Mouse (Mus musculus): ENCODE data around the gene Blm. TPM values are rescaled to one million over a fixed set of nuclear protein-coding genes. Genes with fewer than 3 reads are reported as not detected.

The Blm gene
- polyA plus RNA-seq, 1 experiment: 0.98 TPM

DNA sequence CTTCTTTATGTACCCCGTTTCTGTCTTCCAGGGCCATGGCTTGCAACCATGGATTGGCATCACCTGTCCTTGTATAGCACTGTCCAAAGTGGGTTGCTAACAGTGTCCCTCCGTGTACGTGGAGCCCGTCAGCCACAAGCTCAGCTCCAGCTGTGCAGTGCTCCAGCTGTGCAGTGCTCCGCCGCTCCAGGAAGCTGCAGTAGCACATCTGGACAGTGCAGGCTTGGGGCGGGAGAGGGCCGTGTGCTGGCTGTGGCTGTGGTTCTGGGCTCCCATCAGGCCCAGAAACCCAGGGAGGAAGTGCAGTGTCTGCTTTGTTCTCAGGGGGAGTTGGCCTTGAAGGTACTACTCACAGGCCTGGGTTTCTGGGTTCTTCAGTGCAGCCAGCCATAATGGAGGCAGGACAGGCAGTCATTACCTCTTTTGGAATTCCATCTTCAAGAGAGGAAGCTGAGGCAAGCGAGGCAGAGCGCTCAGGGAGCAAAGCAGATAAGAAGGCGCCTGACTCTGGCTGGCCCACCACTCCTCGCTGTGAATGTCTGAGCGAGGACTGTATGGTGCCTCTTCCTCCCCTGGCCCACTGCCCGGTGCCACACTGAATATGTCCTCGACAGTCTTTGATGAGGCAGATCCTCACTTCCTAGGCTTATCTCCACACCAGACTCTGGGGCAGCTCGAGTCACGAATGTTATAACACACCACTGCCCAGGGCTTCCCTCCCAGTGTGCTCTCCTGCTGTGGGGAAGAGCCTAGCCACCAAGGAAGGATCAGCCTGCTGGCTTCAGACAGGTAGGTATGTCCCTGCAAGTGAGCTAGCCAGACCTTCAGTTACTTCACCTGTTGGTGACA, 90.3 kb downstream of the Blm start:
- DNase-seq (ENCODE audit: low read depth, low spot score): no peak

DNA sequence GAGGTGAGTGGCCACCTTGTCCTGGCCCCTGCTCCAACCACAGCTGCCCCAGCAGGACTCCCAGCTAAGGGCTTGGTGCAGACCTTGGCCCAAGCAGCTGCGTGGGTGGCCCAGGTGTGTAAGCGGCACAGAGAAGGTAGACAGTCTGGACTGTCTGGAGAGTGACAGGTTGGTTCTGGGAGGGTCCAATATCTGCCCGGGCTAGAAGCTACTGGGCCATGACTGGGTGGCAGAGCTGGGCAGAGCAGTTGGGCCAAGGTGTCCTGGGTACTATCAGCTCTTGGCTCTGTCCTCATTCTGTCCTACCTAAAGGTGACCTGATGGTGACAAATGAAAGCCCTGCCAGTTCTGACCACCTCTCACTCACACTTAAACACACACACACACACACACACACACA, 91.8 kb downstream of the Blm start:
- DNase-seq (ENCODE audit: low read depth, low spot score): no peak
- WGBS: 87% methylated on average over 3 of the region's 3 CpGs

More for the DNA sequence above, 90.3 kb downstream of the Blm start:
- WGBS: 73% methylated on average over 17 of the region's 17 CpGs

DNA sequence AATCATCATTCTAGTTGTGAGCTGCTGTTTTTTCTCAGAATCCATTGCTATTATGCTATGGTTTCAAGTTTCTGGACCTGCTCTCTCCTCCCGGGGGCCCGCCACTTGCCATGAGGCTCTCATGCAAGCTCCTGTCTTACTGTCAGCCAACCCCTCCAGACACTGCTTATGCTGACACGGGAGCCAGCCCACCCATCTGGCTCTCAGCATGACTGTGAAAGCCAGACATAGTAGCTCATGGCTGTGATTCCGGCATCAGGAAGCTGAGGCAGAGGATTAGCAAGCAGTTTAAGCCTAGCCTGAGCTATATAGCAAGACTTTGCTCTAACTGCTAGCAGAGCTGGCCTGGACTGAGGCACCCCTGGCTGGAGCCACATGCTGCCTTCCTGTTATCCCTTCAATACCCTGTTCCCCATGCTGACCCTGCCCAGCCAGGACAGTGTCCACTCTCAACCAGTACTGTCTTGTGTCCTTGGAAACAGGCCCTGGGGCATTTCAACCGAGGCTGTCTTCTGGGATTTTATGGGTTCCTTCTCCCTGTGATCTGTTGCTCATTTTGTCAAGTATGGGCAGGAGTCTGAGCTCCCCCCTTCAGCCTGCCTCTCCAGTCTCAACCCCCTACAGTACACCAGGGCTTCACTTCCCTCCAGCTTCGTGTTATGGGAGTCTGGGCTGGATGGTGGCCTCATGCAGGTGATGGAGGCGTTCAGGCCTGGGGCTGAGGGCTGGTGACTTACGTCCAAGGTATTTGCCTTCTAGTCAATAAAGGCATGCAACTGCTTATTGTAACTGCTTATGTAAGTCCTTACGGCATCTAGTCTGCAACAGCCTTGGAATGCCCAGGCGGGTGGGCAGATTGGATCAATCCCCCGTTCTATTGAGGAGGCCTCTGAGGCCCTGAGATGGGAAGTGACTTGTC, 92.7 kb downstream of the Blm start:
- DNase-seq (ENCODE audit: low read depth, low spot score): no peak

DNA sequence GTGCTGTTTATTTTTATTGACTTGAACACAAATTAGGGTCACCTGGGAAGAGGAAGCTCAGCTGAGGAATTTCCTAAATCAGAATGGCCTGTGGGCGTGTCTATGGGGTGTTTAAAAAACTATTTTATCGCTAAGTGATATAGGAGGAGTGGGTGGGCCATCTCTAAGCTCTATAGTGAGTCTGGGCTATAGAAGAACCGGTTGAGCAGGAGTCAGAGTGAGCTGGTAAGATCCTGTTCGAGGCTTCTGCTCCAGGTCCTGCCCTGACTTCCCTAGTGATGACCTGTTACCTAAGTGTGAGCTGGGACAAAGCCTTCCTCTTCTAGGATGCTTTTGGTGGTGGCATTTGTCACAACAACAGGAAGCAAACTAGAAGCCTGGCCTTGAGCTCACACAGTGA, 94.2 kb downstream of the Blm start:
- no peak for DNase-seq (ENCODE audit: low read depth, low spot score)
- 27% methylated on average over 4 of the region's 4 CpGs for WGBS

More for the DNA sequence above, 92.7 kb downstream of the Blm start:
- 85% methylated on average over 11 of the region's 11 CpGs for WGBS

DNA sequence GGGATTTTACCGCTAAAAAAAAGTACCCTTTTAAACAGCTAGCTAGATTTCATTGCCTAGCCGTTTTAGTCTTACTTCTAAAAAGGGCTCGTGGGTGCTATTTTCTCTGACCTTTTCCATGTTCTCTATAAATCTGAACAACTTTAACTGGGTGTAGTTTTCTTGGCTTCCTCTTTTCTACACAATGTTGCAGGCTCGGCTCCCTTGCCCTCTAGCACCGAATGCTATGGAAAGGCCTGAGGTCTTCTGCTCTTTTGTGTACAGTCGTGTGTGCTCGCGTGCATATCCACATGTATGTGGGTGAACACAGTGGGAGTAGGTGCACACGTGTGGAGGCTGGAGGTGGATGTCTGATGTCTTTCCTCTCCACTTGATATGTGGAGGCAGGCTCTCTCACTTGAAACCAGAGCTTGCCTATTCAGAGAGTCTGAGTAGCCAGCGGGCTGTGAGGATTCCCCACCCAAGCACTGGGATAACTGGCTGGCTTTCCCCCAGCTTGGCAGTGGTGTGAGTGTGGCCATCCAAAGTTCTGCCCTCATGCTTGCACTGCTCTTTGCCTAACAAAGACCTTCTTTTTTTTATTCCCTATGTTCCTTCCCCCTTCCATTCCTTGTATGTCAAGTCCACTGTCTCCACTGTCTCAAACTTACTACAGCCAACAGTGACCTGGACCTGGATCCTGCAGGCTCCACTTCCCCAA, 95.0 kb downstream of the Blm start:
- no peak for DNase-seq (ENCODE audit: low read depth, low spot score)
- WGBS: 82% methylated on average over 10 of the region's 10 CpGs

DNA sequence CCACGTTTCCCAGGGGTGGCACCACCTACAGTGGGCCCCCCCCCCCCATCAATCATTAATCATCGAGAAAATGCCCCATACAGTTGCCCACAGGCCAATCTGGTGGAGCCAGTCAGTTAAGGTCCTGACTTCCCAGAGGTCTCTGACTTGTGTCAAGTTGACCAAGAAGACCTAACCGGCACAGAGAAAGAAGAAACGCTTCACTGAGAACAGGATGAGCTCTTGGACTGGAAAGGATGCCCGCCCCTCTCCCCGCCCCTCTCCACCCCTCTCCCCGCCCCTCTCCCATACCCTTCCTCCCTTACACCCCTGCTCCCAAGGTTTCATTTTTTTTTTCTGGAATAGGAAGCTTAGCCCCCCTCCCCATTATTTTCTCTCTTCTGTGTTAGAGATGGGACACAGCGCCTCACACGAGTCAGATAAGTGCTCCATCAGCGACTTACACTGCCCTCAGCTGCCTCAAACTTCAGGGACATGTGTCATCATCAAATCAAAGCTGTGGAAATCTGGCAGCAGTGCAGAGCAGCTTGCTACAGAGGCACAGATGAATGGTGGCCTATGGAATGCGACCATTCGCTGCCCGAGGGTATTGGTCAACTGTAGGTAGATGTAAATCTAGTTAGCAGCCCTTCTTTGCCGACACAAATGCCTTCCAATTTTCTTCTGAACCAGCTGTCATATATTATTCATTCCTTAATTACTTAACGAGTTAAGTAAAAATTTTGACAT, 95.7 kb downstream of the Blm start:
- DNase-seq (ENCODE audit: low read depth, low spot score): no peak
- 48% methylated on average over 13 of the region's 15 CpGs for WGBS

DNA sequence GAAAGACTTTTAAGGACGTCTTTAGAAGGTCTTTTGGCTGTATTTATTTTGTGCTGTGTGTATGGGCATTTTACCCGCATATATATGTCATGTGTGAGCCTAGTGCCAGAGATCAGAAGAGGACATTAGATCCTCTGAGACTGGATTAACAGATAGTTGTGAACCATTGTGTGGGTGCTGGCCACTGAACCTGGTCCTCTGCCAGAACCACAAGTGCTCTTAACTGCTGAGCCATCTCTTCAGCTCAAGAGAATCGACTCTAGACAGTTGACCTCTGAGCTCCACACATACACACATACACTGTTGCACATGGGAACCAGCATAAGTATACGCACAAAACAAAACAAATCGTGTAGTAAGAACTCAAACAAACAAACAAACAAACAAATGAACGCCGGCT, 98.3 kb downstream of the Blm start:
- 73% methylated on average over 7 of the region's 7 CpGs for WGBS
- no peak for DNase-seq (ENCODE audit: low read depth, low spot score)

DNA sequence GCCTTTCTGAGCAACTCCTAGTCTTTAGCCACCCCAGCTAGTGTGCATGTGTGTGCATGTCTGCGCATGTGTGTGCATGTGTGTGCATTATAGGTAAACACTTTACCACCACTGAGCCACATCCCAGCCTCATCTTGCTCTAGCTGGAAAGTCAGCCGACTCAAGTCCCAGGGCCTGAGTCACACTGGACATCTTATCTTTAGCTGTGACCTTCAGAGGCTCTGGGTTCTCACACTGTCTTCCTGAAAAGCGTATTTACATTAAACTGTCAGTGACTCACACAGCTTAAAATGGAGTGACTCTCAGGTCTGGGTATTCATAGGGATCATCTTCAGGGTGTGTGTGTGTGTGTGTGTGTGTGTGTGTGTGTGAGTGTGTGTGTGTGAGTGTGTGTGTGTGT, 99.3 kb downstream of the Blm start:
- WGBS: 48% methylated on average over 3 of the region's 3 CpGs

DNA sequence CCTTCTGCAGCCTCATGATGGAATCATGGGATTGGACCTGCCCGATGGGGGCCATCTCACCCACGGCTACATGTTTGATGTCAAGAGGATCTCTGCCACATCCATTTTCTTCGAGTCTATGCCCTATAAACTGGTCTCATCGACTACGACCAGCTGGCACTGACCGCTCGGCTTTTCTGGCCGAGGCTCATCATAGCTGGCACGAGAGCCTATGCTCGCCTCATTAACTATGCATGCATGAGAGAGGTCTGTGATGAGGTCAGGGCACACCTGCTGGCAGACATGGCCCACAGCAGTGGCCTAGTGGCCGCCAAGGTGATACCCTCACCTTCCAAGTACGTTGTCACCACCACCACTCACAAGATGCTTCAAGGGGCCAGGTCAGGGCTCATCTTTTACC, 105.3 kb downstream of the Blm start:
- WGBS: 89% methylated on average over 12 of the region's 12 CpGs

More for the DNA sequence above, 99.3 kb downstream of the Blm start:
- no peak for DNase-seq (ENCODE audit: low read depth, low spot score)

DNA sequence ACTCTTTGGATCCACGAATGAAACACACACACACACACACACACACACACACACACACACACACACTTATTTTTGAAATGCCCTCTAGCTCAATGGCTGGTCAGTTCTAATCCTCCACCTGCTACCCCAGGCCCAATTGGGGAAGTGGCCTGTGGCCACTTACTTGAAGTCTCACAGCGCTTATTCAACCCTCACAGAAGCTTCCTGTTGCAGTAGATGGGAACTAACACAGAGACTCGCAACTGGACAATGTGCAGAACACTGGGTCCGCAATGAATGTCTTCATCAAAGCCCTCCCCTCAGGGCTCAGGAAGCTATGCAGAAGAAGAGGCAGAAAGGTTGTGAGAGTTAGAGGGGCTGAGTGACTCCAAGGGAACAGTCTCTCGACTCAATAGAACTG, 107.2 kb downstream of the Blm start:
- no peak for DNase-seq (ENCODE audit: low read depth, low spot score)
- 74% methylated on average over 5 of the region's 5 CpGs for WGBS

More for the DNA sequence above, 105.3 kb downstream of the Blm start:
- DNase-seq (ENCODE audit: low read depth, low spot score): no peak

DNA sequence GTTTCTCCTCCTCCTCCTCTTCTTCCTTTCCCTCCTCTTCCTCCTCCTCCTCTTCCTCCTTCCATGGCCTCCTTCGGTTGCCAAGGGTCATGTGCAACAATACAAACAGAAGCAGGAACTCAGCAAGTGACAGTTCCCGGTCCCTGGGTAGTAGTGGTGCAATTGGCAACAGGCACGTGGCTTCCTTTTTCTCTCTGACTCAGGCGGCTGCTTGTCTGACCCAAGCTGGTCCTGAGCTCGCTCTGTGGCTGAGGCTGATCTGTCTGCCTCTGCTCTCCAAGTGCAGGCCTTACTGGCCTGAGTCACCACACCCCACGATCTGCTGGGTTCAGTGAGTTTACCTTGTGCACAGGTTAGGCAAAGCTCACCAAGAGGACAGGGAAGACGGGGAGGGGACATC, 108.6 kb downstream of the Blm start:
- WGBS: 41% methylated on average over 7 of the region's 7 CpGs
- no peak for DNase-seq (ENCODE audit: low read depth, low spot score)

DNA sequence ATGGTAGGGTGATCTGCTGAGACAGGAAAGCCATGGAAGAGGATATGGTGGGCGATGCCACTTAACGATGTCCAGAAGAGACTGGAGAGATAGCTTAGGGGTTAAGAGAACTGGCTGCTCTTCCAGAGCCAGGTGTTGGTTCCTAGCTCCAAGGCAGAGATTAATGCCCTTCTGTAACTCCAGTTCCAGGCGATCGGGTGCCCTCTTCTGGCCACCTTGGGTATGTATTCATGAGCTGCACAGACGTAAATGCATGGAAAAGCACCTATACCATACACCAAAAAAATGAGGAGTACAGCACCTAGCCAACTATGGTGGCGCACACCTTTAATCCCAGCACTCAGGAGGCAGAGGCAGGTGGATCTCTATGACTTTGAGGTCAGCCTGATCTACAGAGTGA, 110.2 kb downstream of the Blm start:
- WGBS: 90% methylated on average over 6 of the region's 6 CpGs
- DNase-seq (ENCODE audit: low read depth, low spot score): no peak

DNA sequence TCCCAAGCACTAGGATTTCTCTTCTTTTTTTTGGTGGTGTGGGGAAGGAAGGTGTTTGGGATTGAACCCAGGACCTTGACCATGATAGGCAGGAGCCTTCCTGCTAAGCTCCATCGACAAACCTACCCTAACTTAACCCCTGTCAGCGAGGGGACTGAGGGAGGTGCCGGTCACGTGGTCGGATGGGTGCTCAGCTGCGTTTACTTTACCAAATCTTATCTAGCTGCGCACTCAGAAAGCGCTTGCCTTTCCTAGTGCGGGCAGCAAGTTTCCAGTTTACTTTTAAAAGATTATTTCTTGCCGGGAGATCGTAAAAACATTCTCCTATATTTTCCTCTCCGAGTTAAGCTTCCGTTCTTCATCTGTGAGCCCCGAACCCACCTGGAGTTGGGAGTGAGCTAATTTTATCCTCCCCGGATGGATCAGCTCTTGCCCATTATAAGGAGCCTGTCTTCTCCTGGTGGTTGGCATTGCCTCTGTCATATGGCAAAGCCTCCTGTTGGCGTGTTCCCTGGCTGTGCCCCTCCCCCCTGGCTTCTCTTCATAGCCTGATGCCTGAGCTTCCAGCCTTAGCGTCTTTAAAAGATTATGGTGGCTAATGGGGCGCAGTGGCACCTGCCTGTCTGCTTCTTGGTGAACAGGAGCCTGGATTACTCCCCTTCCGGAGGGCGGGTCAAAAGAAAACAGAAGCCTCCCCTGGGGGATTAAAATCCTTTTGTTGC, 112.0 kb downstream of the Blm start:
- WGBS: 14% methylated on average over 20 of the region's 20 CpGs
- DNase-seq (ENCODE audit: low read depth, low spot score): no peak

DNA sequence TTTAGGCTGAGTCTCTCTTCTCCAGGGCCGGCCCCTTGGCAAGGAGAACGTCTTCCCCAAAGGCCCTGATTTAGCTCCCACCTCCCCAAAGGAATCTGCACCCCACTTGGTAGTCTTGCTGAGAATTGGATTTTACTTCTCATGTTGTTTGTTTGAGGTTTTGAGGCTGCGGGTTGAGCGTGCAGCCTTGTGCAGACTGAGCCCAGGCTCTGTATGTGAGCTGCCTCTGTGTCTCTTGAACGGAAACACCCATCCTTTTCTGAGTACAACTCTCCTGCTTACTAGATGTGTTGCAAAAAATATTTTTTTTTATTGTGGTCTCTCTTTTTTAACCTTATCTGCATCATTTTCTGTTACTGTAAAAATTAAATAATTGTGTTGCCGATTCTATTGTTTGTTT, 113.3 kb downstream of the Blm start:
- WGBS: 95% methylated on average over 6 of the region's 6 CpGs
- no peak for DNase-seq (ENCODE audit: low read depth, low spot score)

DNA sequence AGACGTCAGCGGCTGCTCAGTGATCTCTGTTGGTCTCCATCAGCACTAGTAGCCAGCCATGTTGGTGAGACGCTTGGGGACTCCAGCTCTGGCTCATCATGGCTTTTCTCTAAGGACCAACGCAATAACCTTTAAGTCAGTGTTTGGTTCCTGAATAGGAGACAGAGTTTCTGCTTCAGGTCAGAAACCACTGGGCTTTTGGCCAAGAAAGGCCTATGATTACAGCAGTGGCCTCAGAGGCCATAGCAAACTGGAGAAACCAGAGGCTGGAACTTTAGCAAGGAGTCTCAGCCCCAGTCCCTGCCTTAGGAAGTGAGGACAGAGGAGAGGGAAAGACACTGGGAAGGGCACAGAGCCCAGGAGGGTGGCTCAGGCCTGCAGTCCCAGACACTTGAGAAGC, 114.3 kb downstream of the Blm start:
- no peak for DNase-seq (ENCODE audit: low read depth, low spot score)
- WGBS: 82% methylated on average over 4 of the region's 4 CpGs

DNA sequence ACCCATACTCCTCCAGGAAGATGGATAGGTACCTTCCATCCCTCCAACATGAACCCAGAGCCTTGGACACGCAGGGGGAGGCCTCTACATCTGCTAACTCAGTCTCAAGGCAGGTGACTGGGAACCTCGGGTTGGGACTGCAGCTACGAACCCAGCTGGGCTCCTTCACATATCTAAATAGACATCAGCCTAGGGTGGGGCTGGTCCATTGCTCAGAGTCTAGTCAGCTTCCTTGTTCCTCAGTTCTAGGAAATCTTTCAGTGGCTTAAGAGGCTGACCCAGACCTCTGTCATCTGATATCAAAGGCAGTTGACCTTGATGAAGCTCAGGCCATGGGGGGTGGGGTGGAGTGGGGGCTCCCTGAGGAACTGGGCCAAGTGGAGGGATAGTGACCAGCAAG, 115.6 kb downstream of the Blm start:
- DNase-seq (ENCODE audit: low read depth, low spot score): no peak
- 25% methylated on average over 3 of the region's 3 CpGs for WGBS

DNA sequence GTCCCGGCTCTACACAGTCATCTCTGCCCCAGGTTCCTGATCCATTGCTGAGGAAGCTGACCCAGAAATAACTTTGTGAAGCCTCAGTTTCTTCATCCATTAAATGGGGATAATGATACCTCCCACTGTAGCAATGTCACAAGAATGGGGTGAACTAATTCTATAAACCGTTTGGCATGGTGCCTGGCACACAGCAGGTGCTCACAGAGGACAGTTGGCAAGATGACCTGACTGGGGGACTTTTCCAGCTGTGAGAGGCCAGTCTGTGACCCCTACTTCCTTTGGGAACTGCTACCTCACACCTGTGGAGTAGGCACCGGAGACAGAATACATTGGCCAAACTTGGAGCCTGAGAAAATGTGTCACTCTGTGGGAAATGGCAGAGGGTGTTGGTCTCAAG, 116.9 kb downstream of the Blm start:
- DNase-seq (ENCODE audit: low read depth, low spot score): no peak
- WGBS: 77% methylated on average over 3 of the region's 3 CpGs

DNA sequence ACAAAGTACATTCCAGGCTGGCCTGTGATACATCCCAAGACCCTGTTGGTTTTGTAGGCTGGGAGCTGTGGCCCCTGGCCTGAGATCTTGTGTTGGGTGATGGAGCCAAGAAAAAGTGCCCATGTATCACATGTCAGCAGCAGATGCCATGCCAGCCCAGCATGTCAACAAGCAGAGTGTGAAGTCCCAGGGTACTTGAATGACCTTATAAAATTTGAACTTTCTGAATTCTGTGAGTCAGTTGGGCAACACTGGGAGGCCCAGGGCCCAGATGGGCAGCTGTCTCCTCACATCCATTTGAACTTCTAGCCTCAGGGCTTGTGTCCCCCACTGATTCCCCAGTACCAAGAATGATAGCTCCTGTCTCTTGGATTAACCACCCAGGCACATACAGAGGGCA, 117.3 kb downstream of the Blm start:
- no peak for DNase-seq (ENCODE audit: low read depth, low spot score)

DNA sequence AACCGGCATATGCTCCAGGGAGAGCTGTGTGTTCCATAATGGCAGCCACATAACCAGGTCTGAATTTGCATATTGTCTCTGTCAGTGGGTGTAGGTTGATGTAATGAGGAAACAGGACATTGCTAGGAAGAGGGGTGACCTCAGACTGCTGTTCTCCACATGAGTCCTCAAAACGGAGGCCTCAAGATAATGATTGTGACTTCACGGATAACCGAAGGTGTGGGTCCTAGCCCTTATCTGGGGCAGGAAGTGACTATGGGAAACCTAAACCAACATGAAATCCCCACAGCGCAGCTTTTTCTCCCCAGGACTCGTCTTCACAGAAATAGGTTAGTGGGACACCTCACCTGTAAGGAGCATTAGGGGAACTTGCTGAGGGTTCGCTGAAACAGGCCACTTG, 118.0 kb downstream of the Blm start:
- no peak for DNase-seq (ENCODE audit: low read depth, low spot score)
- 87% methylated on average over 7 of the region's 7 CpGs for WGBS
